Mouse (Mus musculus) midbrain, embryonic 11.5 days (tissue): ENCODE measurements at regions not wholly inside any gene's neighbourhood (a gene's known extent, or its start where the extent isn't known, plus 50 kb on each side); places are given as distances from the start of the nearest gene placed in this dataset.
A peak's percentile ranks its signal among the peaks of the same experiment; 100 is the strongest.

Experiments
- ATAC-seq: fragments of 200-750 bp; cut with Nextera tagmentation; 2 replicates; pipeline ENCODE4 v1.8.0; 2017; ENCODE audit warnings: moderate TSS enrichment, moderate library complexity; ENCODE audit not compliant: low FRiP score
- DNase-seq: peaks from one replicate; pipeline ENCODE4 v3.0.0; 2015; ENCODE audit warnings: low spot score; ENCODE audit errors: missing footprints
- H3K27ac ChIP-seq: fragments of 300-500 bp; sonication (generic); 2 replicates; pipeline ENCODE4 v1.5.1; 2014; ENCODE audit warnings: low read depth, low read length
- H3K27me3 ChIP-seq: fragments of 300-500 bp; sonication (generic); 2 replicates; pipeline ENCODE4 v1.6.1; 2014; ENCODE audit warnings: mild to moderate bottlenecking, low read length, moderate library complexity, mixed read lengths; ENCODE audit not compliant: control insufficient read depth, insufficient read depth
- H3K36me3 ChIP-seq: fragments of 300-500 bp; sonication (generic); 2 replicates; pipeline ENCODE4 v1.6.1; 2014; ENCODE audit warnings: mild to moderate bottlenecking, low read length, moderate library complexity, mixed read lengths; ENCODE audit not compliant: control insufficient read depth, insufficient read depth
- H3K4me1 ChIP-seq: fragments of 300-500 bp; sonication (generic); 2 replicates; pipeline ENCODE4 v1.6.1; 2014; ENCODE audit warnings: low read length; ENCODE audit not compliant: control insufficient read depth, insufficient read depth
- H3K4me2 ChIP-seq: fragments of 300-500 bp; sonication (generic); 2 replicates; pipeline ENCODE4 v1.6.1; 2014; ENCODE audit warnings: mild to moderate bottlenecking, moderate library complexity
- H3K4me3 ChIP-seq: fragments of 300-500 bp; sonication (generic); 2 replicates; pipeline ENCODE4 v1.5.1; 2014; ENCODE audit warnings: low read depth, low read length
- H3K9ac ChIP-seq: fragments of 300-500 bp; sonication (generic); 2 replicates; pipeline ENCODE4 v1.6.1; 2014; ENCODE audit warnings: low read length
- H3K9me3 ChIP-seq: fragments of 300-500 bp; sonication (generic); 2 replicates; pipeline ENCODE4 v1.6.1; 2016; ENCODE audit warnings: low read length; ENCODE audit not compliant: control insufficient read depth
- WGBS: fragments of 180-500 bp; shearing (Covaris S2); extraction: QIAGEN DNeasy Blood & Tissue Kit; methylation state at CpG from one replicate; pipeline ENCODE4 v1.1.7; 2014; 5-methylcytosine and 5-hydroxymethylcytosine counted together

DNA sequence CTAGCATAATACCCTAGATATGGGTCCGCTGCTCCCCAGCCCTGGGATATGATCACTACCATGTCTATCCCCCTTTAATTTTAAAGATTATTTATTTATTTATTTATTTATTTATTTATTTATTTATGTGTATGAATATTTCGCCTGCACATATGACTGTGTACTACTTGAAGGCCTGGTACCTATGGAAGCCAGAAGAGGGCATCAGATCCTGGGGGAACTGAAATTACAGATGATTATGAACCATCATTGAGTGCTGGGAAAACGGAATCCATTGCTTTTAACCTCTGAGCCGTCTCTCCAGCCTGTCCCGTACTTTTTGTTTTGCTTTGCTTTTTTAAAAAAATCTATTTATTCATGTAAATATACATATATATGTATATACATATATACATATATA is 70.0 kb upstream of the Dlx2 start:
- H3K9me3 ChIP-seq, result no peaks in the 10 kb centered on the region
- ATAC-seq, result no peak
- H3K4me3 ChIP-seq, result no peak overlapping the region
- no peak overlapping the region for H3K27ac ChIP-seq
- H3K36me3 ChIP-seq, result no peaks in the 10 kb centered on the region
- DNase-seq, result no peak
- no peak overlapping the region for H3K9ac ChIP-seq
- H3K4me1 ChIP-seq, result peaks cover 9% of the 10 kb centered on the region
- no peaks in the 10 kb centered on the region for H3K27me3 ChIP-seq
- H3K4me2 ChIP-seq, result no peak overlapping the region
- whole genome bisulfite sequencing, result 85% methylated on average over 5 of the region's 5 CpGs

DNA sequence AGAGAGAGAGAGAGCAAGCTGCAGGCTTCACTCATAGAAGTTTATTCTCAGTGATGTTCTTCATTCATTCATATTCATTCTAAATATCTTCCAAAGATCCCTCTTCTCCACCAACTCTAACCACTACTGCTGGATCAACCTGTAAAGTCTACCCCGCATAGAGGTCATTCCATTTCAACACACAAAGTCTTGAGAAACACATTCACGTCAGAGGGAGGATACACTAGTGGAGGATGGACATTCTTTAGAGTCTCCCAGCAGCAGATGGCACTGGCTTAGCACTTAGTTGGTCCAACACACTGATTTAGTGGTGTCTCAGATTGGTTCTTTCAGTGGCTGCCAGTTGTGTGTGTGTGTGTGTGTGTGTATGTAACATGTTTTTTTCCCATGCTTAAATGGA is 74.9 kb upstream of the Dlx2 start:
- H3K27me3 ChIP-seq, result no peaks in the 10 kb centered on the region

DNA sequence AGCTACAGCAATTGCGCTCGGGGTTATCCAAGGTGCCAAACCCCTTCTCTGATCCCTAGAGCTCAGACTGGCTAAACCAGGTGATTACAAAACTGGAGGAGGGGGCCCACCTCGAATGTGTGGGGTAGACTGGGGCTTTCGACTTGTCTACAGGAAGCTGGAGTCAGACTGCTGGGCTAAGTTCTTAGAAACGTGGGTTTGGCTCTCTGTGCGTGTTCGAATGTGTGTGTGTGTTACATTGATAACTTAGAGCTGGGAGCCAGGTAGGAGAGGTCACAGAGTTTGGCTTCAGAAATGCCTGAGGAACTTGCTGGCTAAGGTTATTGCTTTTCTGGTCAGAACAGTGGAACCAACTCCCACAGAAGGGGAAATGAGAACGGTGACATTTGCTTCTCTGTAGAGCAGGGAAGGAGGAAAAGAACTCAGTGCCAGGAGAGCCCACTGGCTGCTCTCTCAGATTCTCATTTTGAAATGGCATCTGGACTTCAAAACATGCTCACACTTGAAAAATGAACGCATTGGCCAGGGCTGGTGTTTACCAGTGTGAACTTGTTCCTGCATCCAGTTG is 76.1 kb upstream of the Dlx2 start:
- ATAC-seq, result no peak
- Histone ChIP-seq H3K9ac (no peak overlapping the region), H3K4me2 (no peak overlapping the region), H3K4me1 (peaks cover 2% of the 10 kb centered on the region; the same call in 1 of the 2 replicates), H3K36me3 (no peaks in the 10 kb centered on the region), H3K27me3 (no peaks in the 10 kb centered on the region), H3K27ac (no peak overlapping the region), H3K9me3 (no peaks in the 10 kb centered on the region), H3K4me3 (no peak overlapping the region)
- no peak for DNase-seq
- 74% methylated on average over 9 of the region's 9 CpGs for WGBS

More for the DNA sequence above, 74.9 kb upstream of the Dlx2 start:
- Histone ChIP-seq H3K9me3 (no peaks in the 10 kb centered on the region), H3K9ac (no peak overlapping the region), H3K4me3 (no peak overlapping the region), H3K4me2 (no peak overlapping the region), H3K36me3 (no peaks in the 10 kb centered on the region), H3K27ac (no peak overlapping the region), H3K4me1 (peaks cover 2% of the 10 kb centered on the region; the same call in 1 of the 2 replicates)
- no peak for DNase-seq
- no peak for ATAC-seq
- 87% methylated on average over 2 of the region's 2 CpGs for WGBS

DNA sequence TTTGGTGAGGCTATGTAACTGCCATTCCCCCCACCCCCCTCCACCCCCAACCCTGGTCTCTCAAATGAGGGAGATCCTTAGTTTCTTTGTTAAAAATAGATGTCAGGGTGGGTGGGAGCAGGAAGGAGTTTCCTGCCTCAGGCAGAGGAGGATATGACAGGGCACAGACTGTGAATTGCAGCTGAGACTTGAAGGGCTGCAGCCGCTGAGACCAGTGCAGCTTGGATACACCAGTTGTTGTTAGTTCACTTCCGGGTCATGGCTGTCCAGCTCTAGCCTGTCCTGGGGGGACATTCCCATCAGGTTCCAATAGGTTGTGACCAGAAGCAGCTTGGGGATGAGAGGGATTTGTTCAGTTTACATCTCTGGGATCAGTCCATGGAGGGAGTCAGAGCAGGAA is 76.6 kb upstream of the Dlx2 start:
- ATAC-seq, result no peak

DNA sequence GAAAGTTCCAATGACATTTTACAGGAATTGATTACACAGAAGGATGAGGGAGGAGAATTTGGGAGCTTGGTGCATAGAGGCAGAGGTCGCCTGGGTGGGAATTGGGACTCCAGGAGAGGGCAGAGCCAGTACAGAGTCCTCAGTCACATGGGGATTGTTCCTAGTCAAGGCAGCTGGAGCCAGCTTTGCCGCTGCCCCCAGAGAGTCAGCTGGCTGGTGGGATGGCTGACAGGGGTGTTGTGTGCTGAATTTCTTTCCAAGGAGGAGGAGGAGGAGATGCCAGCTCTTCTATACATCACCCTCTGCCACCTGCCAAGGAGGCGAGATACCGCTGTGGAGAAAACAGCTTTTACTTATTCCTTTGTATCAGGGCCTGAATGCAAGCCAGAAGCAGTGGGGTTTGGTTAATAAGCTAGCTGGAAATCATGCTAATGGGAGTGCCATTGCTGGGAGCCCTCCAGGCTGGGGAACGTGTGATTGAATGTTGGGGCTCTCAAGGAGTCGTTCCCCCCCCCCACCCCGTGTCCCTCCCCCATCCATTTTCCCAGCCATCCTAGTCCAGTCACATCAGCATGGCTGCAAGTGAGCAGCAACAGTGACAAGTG is 78.8 kb upstream of the Dlx2 start:
- 67% methylated on average over 7 of the region's 7 CpGs for WGBS
- Histone ChIP-seq H3K27me3 (no peaks in the 10 kb centered on the region; the same call in 1 of the 2 replicates), H3K36me3 (no peaks in the 10 kb centered on the region), H3K4me2 (no peak overlapping the region), H3K27ac (no peak overlapping the region), H3K9ac (no peak overlapping the region), H3K9me3 (no peaks in the 10 kb centered on the region), H3K4me3 (no peak overlapping the region), H3K4me1 (peaks cover 18% of the 10 kb centered on the region)
- no peak for DNase-seq
- ATAC-seq, result no peak

More for the DNA sequence above, 76.6 kb upstream of the Dlx2 start:
- Histone ChIP-seq H3K27ac (no peak overlapping the region), H3K4me1 (peaks cover 2% of the 10 kb centered on the region; the same call in 1 of the 2 replicates), H3K36me3 (no peaks in the 10 kb centered on the region), H3K4me3 (no peak overlapping the region), H3K9me3 (no peaks in the 10 kb centered on the region), H3K9ac (no peak overlapping the region), H3K27me3 (no peaks in the 10 kb centered on the region), H3K4me2 (no peak overlapping the region)
- WGBS, result 83% methylated on average over 2 of the region's 2 CpGs
- no peak for DNase-seq

DNA sequence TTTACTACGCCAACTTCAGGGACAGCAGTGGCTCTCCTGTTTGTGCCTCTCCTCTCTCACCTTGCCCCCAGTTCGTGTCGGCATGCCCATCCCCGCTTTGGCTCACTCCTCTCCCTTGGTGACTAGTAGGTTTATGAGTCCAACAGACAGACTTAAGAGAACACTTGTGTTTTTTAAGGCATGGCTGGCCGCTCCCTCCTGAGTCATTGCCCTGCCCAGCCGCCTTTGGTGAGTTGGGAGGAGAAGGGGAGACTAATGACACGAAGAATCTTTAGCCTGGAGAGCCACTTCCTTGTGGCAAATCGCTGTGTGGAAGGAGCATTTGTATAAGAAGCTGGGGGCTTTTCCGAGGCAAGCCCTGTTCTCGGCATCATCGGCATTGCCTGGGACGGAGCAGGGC is 79.8 kb upstream of the Dlx2 start:
- Histone ChIP-seq H3K4me3 (no peak overlapping the region), H3K4me2 (no peak overlapping the region), H3K4me1 (peaks cover 18% of the 10 kb centered on the region), H3K9ac (no peak overlapping the region), H3K36me3 (no peaks in the 10 kb centered on the region), H3K9me3 (no peaks in the 10 kb centered on the region), H3K27ac (no peak overlapping the region), H3K27me3 (no peaks in the 10 kb centered on the region; the same call in 1 of the 2 replicates)
- ATAC-seq (no peak), DNase-seq (no peak)
- WGBS, result 66% methylated on average over 12 of the region's 12 CpGs

DNA sequence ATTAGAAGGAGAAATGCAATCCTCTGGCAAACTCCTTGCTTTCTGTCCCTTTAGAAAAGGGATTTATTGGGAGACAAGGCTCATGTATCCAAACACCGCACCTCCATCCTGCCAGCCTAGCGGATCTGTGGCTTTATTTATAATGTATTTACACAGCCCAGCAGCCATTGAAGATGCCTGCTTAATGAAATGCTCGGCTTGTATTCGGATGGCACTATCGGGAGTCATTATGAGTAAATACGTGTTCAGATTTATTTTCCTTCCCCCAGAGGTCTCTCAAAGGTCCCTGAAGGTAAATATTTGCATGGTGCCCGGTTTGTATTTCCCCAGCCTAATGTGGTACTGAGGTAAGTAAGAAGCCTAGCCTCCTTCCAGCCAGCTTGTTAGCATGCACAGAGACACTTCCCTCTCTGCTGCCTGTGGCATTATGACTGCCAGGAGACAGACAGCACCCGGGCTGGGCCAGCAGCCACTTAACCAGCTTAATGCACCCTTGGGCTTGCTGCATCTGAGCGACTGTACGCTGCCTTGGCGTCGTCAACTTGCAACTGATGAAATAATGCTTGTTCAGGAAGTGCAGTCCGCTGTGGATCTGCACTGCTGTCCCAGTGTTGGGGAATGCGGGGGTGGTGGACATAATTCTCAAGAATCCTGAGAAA is 80.7 kb upstream of the Dlx2 start:
- 46% methylated on average over 14 of the region's 14 CpGs for WGBS
- Histone ChIP-seq H3K4me1 (peaks cover 18% of the 10 kb centered on the region), H3K4me3 (no peak overlapping the region), H3K9me3 (no peaks in the 10 kb centered on the region), H3K36me3 (no peaks in the 10 kb centered on the region), H3K27me3 (no peaks in the 10 kb centered on the region; the same call in 1 of the 2 replicates), H3K9ac (no peak overlapping the region), H3K27ac (no peak overlapping the region), H3K4me2 (no peak overlapping the region)
- DNase-seq, result peak; percentile 88
- ATAC-seq, result peak; percentile 67

DNA sequence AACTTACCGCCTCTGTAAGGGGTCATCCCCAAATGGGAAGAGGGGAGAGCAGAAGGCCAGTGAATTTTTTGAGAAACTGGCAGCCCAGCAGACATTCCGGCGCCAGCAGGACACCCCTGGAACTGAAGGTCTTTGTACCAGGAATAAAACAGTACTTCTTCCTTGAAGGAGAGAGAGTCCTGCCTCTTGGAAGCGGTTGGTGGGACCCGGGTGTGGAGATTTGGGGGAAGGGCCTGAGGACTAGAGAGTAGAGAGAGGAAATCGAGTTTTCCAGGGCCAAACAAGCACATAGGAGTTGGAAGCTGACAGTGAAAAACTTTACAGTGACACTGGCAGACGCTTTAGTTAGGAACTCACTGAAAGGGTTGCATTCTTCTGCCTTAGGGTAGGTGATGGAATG is 82.3 kb upstream of the Dlx2 start:
- Histone ChIP-seq H3K9ac (peak overlapping the region; percentile 18; the same call in 1 of the 2 replicates), H3K9me3 (no peaks in the 10 kb centered on the region), H3K4me3 (peak overlapping the region; percentile 34; the same call in 1 of the 2 replicates), H3K27me3 (no peaks in the 10 kb centered on the region; the same call in 1 of the 2 replicates), H3K36me3 (no peaks in the 10 kb centered on the region), H3K27ac (peak overlapping the region; percentile 49), H3K4me2 (peak overlapping the region; percentile 72), H3K4me1 (peaks cover 18% of the 10 kb centered on the region)
- WGBS, result 5% methylated on average over 7 of the region's 7 CpGs
- ATAC-seq, result no peak
- peak; percentile 92 for DNase-seq
